Mouse (Mus musculus): ENCODE results near the gene Tmem145. TPM values are rescaled to one million over a fixed set of nuclear protein-coding genes. Genes with fewer than 3 reads are reported as not detected.

Tmem145 gene
- polyA plus RNA-seq, 1 experiment from 2014 or later, result 0.38 TPM

DNA sequence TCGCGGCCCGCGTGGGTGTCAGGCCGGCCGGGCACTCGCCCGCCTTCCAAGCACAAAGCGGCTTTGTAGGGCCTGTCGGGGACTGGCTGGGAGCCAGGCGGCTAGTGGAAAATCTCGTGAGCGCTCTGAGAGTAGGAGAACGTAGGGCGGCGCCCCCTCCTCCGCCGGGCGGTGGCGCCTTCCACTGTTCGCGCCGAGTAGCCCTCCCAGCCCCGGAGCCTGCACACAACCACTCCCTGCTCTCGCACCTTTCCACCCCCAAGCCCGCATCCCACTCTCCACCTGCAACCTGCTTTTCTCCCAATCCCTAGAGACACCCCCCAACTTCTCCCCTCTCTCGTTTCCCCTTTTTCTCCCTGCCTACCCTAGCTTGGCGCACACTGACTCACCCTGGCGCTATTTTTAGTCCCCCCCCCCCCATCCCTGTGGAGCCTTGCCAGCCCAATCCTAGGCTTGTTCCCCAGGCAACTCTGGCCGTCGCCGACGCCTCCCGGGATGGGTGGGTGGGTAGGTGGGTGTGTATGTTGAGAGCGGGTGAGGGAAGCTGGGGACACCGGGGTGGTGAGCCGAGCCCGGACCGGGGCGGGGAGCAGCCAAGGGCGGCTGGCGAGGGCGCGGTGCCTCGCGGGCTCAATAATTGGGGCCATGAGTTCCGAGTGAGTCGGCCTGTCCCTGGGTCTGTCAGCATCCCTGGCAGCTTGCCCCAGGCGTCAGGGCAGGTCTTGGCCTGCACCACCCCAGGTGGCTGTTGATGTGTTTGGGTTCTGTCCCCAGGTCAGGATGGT lies 26.6 kb upstream of the Tmem145 start:
- WGBS, result under 1% methylated on average over 48 of the region's 49 CpGs
- H3K27ac ChIP-seq, result peak overlapping the region; percentile 97
- H3K4me3 ChIP-seq, result peak overlapping the region; percentile 86
- no peaks in the 10 kb centered on the region for H3K27me3 ChIP-seq (ENCODE audit: low read depth, poor library complexity, severe bottlenecking)
- DNase-seq (ENCODE audit: low spot score), result peak; percentile 86
- H3K9me3 ChIP-seq (replicated peaks), result no peaks in the 10 kb centered on the region
- H3K36me3 ChIP-seq, result 0 out of 2 replicates have a peak, but pooled peaks cover 3% of the 10 kb centered on the region
- peaks cover 76% of the 10 kb centered on the region for H3K4me1 ChIP-seq

- peak; percentile 52 for DNase-seq (ENCODE audit: low spot score)
- Histone ChIP-seq H3K4me3 (peak overlapping the region; percentile 86), H3K9me3 (replicated peaks) (no peaks in the 10 kb centered on the region), H3K27ac (peak overlapping the region; percentile 97), H3K36me3 (peaks cover 11% of the 10 kb centered on the region), H3K27me3 (ENCODE audit: low read depth, poor library complexity, severe bottlenecking) (no peaks in the 10 kb centered on the region), H3K4me1 (peaks cover 78% of the 10 kb centered on the region)
- 5% methylated on average over 6 of the region's 6 CpGs for WGBS
These were observed 25.8 kb upstream of the Tmem145 start for GRCm38 (mm10) chr7:25279861-25280791.

DNA sequence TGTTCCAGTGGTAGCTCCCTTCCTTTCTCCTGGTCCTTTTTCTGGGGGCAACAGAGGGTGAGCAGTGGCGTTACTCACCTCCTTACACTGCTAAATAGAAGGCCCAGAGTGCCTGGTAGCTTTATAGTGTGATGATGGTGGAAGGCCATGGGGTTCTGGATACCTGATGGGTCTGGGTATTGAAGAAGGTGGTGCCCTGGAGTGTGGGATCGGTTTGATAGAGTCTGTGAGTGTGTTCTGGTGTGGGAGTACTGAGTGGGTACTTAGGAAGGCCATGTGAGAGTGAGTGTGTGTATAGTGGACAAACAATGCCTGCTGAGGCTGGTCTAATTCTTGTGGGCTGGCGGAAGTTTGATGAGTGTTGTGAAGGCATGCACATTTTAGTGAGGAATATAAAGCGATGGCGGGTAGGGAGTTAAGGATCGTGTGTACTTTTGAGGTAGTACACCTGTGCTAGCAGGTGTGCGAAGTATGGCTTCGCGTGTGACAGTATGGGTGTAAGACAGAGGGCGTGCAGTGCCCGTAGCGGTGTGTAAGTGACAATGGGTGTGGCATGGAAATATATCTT lies 24.7 kb upstream of the Tmem145 start:
- WGBS, result 28% methylated on average over 12 of the region's 12 CpGs
- peak overlapping the region; percentile 97 for H3K27ac ChIP-seq
- peaks cover 67% of the 10 kb centered on the region for H3K4me1 ChIP-seq
- H3K27me3 ChIP-seq (ENCODE audit: low read depth, poor library complexity, severe bottlenecking), result no peaks in the 10 kb centered on the region
- peaks cover 22% of the 10 kb centered on the region for H3K36me3 ChIP-seq
- H3K9me3 ChIP-seq (replicated peaks), result no peaks in the 10 kb centered on the region
- no peak for DNase-seq (ENCODE audit: low spot score)
- H3K4me3 ChIP-seq, result peak overlapping the region; percentile 86

DNA sequence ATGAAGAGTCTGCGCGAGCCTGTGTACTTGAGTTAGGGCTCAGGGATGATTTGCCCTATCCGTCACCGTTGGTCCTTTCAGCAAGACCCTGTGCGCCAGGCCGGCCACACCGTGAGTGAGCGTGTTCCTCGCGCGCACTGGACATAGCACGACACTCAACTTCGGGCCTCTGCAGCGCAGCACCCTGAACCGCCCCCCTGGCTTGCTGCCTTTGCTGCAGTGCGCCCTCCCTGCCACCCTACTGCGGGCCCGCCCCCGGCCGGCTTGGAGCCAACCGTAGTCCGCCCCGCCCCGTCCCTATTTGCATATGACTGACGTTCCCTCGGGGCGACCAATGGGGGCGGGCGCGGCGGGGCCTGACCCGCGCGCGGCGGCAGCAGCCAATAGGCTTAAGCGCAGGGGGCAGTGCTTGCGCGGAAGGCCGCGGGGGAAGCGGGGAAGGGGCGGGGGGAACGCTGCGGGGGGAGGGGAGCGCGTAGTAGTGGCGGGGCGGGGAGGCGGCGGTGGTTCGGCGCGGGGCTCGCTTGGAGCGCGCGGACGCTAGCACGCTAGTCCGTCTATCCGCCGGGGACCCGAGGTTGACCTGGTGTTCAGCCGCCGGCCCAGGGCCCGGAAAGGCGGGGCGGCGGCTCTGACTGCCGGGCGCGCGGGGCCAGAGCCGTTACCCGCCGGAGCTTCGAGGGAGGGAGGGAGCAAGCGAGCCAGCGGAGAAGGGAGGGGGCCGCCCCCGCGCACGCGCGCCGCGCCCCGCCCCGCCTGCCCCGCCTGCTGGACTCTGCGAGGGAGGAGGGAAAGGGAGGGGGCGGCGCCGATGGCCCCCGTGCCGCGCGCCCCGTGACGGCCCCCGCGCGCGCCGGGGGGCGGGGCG lies 23.9 kb upstream of the Tmem145 start:
- peak overlapping the region; percentile 97 for H3K27ac ChIP-seq
- H3K9me3 ChIP-seq (replicated peaks), result no peaks in the 10 kb centered on the region
- H3K4me1 ChIP-seq, result peaks cover 66% of the 10 kb centered on the region
- peaks cover 29% of the 10 kb centered on the region for H3K36me3 ChIP-seq
- peak overlapping the region; percentile 86 for H3K4me3 ChIP-seq
- peak; percentile 97 for DNase-seq (ENCODE audit: low spot score)
- no peaks in the 10 kb centered on the region for H3K27me3 ChIP-seq (ENCODE audit: low read depth, poor library complexity, severe bottlenecking)
- 2% methylated on average over 69 of the region's 108 CpGs for WGBS

GRCm38 (mm10) chr7:25282731-25283211 lies 23.1 kb upstream of the Tmem145 start:
- under 1% methylated on average over 30 of the region's 36 CpGs for WGBS
- peaks cover 58% of the 10 kb centered on the region for H3K4me1 ChIP-seq
- peak; percentile 69 for DNase-seq (ENCODE audit: low spot score)

GRCm38 (mm10) chr7:25283637-25284036 lies 22.3 kb upstream of the Tmem145 start:
- Histone ChIP-seq H3K36me3 (peaks cover 46% of the 10 kb centered on the region), H3K9me3 (replicated peaks) (no peaks in the 10 kb centered on the region), H3K27ac (peak overlapping the region; percentile 97), H3K4me1 (peaks cover 54% of the 10 kb centered on the region), H3K27me3 (ENCODE audit: low read depth, poor library complexity, severe bottlenecking) (no peaks in the 10 kb centered on the region), H3K4me3 (peak overlapping the region; percentile 86)
- no peak for DNase-seq (ENCODE audit: low spot score)
- WGBS, result 36% methylated on average over 5 of the region's 5 CpGs

More at GRCm38 (mm10) chr7:25282731-25283211, 23.1 kb upstream of the Tmem145 start:
- H3K27ac ChIP-seq, result peak overlapping the region; percentile 97
- H3K9me3 ChIP-seq (replicated peaks), result no peaks in the 10 kb centered on the region
- peak overlapping the region; percentile 86 for H3K4me3 ChIP-seq
- peaks cover 37% of the 10 kb centered on the region for H3K36me3 ChIP-seq
- H3K27me3 ChIP-seq (ENCODE audit: low read depth, poor library complexity, severe bottlenecking), result no peaks in the 10 kb centered on the region

GRCm38 (mm10) chr7:25284171-25284570 lies 21.7 kb upstream of the Tmem145 start:
- peaks cover 51% of the 10 kb centered on the region for H3K36me3 ChIP-seq
- DNase-seq (ENCODE audit: low spot score), result no peak
- H3K4me3 ChIP-seq, result peak overlapping the region; percentile 86
- no peaks in the 10 kb centered on the region for H3K27me3 ChIP-seq (ENCODE audit: low read depth, poor library complexity, severe bottlenecking)
- peak overlapping the region; percentile 97 for H3K27ac ChIP-seq
- 77% methylated on average over 2 of the region's 2 CpGs for WGBS
- peaks cover 52% of the 10 kb centered on the region for H3K4me1 ChIP-seq
- no peaks in the 10 kb centered on the region for H3K9me3 ChIP-seq (replicated peaks)

DNA sequence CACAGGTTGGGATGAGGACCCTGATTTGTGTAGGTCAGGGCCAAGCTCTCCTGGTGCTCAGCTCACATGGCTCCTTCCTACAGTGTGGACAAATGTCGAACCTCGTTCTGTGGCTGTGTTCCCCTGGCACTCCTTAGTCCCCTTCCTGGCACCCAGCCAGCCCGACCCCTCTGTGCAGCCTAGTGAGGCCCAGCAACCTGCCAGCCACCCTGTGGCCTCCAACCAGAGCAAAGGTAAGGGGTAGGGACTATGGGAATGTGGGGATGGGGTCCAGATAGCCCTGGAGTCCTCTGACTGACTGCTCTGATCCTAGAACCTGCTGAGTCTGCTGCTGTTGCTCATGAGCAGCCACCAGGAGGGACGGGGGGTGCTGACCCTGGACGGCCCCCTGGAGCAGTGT lies 21.1 kb upstream of the Tmem145 start:
- Histone ChIP-seq H3K4me1 (peaks cover 46% of the 10 kb centered on the region), H3K27me3 (ENCODE audit: low read depth, poor library complexity, severe bottlenecking) (no peaks in the 10 kb centered on the region), H3K4me3 (0 out of 2 replicates have a peak overlapping the region, but pooled peaks have one; percentile 14), H3K27ac (no peak overlapping the region), H3K9me3 (replicated peaks) (no peaks in the 10 kb centered on the region), H3K36me3 (peaks cover 57% of the 10 kb centered on the region)
- WGBS, result 94% methylated on average over 5 of the region's 5 CpGs
- DNase-seq (ENCODE audit: low spot score), result no peak

- no peaks in the 10 kb centered on the region for H3K9me3 ChIP-seq (replicated peaks)
- 93% methylated on average over 20 of the region's 20 CpGs for WGBS
- H3K36me3 ChIP-seq, result peaks cover 66% of the 10 kb centered on the region
- H3K27ac ChIP-seq, result no peak overlapping the region
- DNase-seq (ENCODE audit: low spot score), result no peak
- peaks cover 37% of the 10 kb centered on the region for H3K4me1 ChIP-seq
- H3K27me3 ChIP-seq (ENCODE audit: low read depth, poor library complexity, severe bottlenecking), result no peaks in the 10 kb centered on the region
- no peak overlapping the region for H3K4me3 ChIP-seq
These were observed 20.2 kb upstream of the Tmem145 start for GRCm38 (mm10) chr7:25285511-25286238.

DNA sequence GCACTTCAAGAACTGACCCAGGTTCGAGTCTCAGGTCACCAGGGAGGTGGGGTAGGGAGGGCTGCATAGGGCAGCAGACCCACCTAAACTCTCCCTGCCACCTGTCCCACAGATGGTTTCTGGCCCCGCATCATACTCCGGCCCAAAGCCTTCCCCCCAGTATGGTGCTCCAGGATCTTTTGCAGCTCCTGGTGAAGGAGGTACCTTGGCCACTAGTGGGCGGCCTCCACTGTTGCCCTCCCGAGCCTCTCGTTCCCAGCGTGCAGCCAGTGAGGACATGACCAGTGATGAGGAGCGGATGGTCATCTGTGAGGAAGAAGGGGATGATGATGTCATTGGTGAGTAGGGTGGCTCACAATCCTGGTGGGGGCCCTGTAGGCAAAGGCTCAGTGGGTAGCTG lies 18.9 kb upstream of the Tmem145 start:
- WGBS, result 85% methylated on average over 8 of the region's 8 CpGs
- H3K27me3 ChIP-seq (ENCODE audit: low read depth, poor library complexity, severe bottlenecking), result no peaks in the 10 kb centered on the region
- peaks cover 25% of the 10 kb centered on the region for H3K4me1 ChIP-seq
- H3K36me3 ChIP-seq, result peaks cover 79% of the 10 kb centered on the region
- H3K27ac ChIP-seq, result no peak overlapping the region
- H3K4me3 ChIP-seq, result no peak overlapping the region
- no peak for DNase-seq (ENCODE audit: low spot score)
- H3K9me3 ChIP-seq (replicated peaks), result no peaks in the 10 kb centered on the region

GRCm38 (mm10) chr7:25288011-25288410 lies 17.9 kb upstream of the Tmem145 start:
- Histone ChIP-seq H3K27ac (no peak overlapping the region), H3K4me3 (no peak overlapping the region), H3K27me3 (ENCODE audit: low read depth, poor library complexity, severe bottlenecking) (no peaks in the 10 kb centered on the region), H3K4me1 (peaks cover 21% of the 10 kb centered on the region), H3K36me3 (peaks cover 87% of the 10 kb centered on the region), H3K9me3 (replicated peaks) (no peaks in the 10 kb centered on the region)
- DNase-seq (ENCODE audit: low spot score), result no peak
- WGBS, result 94% methylated on average over 12 of the region's 12 CpGs
